Mouse (Mus musculus) stomach, postnatal 0 days (tissue): Measurements from ENCODE around the gene Arhgap31.
A peak's percentile ranks its signal among the peaks of the same experiment; 100 is the strongest.

ENCODE experiments used
- CTCF ChIP-seq: IDR thresholded peaks from 2 replicates; pipeline ENCODE4 v1.5.1; 2016; ENCODE audit warnings: antibody characterized with exemption, low read depth, mild to moderate bottlenecking, moderate library complexity
- EP300 ChIP-seq: optimal IDR thresholded peaks from 2 replicates; pipeline ENCODE3; 2016; ENCODE audit warnings: antibody characterized with exemption

DNA sequence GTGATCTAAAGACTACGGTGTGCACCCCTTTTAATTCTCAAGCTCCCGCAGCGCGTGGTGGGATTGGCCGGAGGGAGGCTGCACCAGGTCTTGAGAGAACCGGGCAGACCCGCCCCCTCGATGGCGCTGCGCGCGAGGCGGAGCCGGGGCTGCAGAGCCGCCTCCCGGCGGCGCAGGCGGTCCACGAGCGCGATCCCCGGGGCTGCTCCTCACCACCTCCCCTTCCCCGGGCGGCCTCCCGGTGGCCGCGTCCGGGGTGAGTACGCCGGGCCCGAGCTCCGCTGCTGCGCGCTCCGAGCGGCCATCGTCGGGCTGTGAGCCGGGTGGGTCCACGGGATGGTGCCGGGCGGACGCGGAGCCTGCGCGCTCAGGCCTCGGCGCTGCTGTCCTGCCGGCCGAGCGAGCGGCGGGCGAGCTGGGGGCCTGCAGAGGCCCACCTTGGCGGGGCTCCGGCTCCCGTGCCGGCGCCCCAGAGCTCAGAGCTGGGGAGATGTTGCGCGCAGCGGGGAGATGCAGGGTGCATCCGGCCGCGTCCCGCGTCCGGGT, 29.1 kb upstream of the Arhgap31 start, which contains the start of gene B4galt4:
- TF ChIP-seq CTCF = peak; percentile 46; the same call in 1 of the 2 replicates
- no peak for TF ChIP-seq EP300
